Mouse (Mus musculus): Measurements from ENCODE around the gene Mthfd1l. TPM values are rescaled to one million over a fixed set of nuclear protein-coding genes. Genes with fewer than 3 reads are reported as not detected.

The Mthfd1l gene
- polyA plus RNA-seq, 1 experiment from 2014 or later, result 8.3 TPM

DNA sequence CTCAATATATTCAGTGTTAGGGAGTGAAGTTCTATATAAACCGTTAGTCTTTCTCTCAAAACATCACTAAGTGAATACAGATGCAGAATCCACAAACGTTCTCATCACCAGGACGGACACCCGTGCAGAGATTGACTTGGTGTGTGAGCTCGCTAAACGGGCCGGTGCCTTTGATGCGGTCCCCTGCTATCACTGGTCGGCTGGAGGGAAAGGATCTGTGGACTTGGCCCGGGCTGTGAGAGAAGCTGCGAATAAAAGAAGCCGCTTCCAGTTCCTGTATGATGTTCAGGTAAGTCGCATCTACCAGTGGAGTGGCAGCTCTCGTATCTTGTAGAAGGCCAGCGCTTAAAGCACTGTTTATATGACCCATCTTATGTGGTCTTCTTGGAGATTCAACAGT lies 117.0 kb downstream of the Mthfd1l start:
- Histone ChIP-seq H3K27me3 (no peaks in the 10 kb centered on the region), H3K9me3 (no peaks in the 10 kb centered on the region), H3K36me3 (0 out of 2 replicates have a peak, but pooled peaks cover 2% of the 10 kb centered on the region), H3K27ac (no peak overlapping the region), H3K4me1 (no peaks in the 10 kb centered on the region), H3K9ac (no peak overlapping the region), H3K4me3 (no peak overlapping the region), H3K4me2 (no peak overlapping the region)
- ATAC-seq (ENCODE audit: insufficient number of reproducible peaks, low FRiP score, low TSS enrichment, low read depth), result no peak
- WGBS, result 81% methylated on average over 15 of the region's 15 CpGs

- Histone ChIP-seq H3K9ac (no peak overlapping the region), H3K27me3 (no peaks in the 10 kb centered on the region), H3K4me1 (no peaks in the 10 kb centered on the region), H3K4me3 (no peak overlapping the region), H3K27ac (no peak overlapping the region), H3K9me3 (no peaks in the 10 kb centered on the region), H3K36me3 (peaks cover 2% of the 10 kb centered on the region; the same call in 1 of the 2 replicates), H3K4me2 (no peak overlapping the region)
- no peak for ATAC-seq (ENCODE audit: insufficient number of reproducible peaks, low FRiP score, low TSS enrichment, low read depth)
- WGBS, result 91% methylated on average over 8 of the region's 8 CpGs
Observed at GRCm38 (mm10) chr10:4092990-4093389, 120.1 kb downstream of the Mthfd1l start.

GRCm38 (mm10) chr10:4094093-4094817 lies 121.3 kb downstream of the Mthfd1l start:
- H3K36me3 ChIP-seq, result peaks cover 2% of the 10 kb centered on the region; the same call in 1 of the 2 replicates
- 76% methylated on average over 9 of the region's 9 CpGs for WGBS
- no peak overlapping the region for H3K27ac ChIP-seq
- no peaks in the 10 kb centered on the region for H3K27me3 ChIP-seq
- H3K4me2 ChIP-seq, result no peak overlapping the region
- no peak overlapping the region for H3K4me3 ChIP-seq
- H3K9me3 ChIP-seq, result no peaks in the 10 kb centered on the region
- no peak overlapping the region for H3K9ac ChIP-seq
- H3K4me1 ChIP-seq, result no peaks in the 10 kb centered on the region
- ATAC-seq (ENCODE audit: insufficient number of reproducible peaks, low FRiP score, low TSS enrichment, low read depth), result no peak

DNA sequence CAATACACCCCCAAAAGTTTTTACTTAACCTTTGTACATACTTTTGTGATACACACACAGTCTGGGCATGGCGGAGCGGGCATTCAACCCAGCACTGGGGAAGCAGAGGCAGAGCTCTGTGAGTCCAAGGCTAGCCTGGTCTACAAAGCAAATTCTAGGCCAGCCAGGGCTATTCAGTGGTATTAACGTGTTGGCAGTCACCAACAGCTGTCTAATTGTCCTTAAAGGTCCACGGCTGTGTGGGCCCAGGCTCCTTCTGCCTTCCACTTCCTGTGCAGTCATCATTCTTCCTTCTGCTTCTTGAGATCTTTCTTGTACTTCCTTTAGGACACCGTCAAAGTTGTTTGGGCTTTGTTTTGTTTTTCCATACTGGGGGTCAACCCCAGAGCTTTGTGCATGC lies 123.2 kb downstream of the Mthfd1l start:
- no peak for ATAC-seq (ENCODE audit: insufficient number of reproducible peaks, low FRiP score, low TSS enrichment, low read depth)
- no peak overlapping the region for H3K4me3 ChIP-seq
- H3K4me2 ChIP-seq, result no peak overlapping the region
- H3K4me1 ChIP-seq, result no peaks in the 10 kb centered on the region
- peaks cover 2% of the 10 kb centered on the region; the same call in 1 of the 2 replicates for H3K36me3 ChIP-seq
- no peaks in the 10 kb centered on the region for H3K27me3 ChIP-seq
- WGBS, result 78% methylated on average over 5 of the region's 5 CpGs
- H3K27ac ChIP-seq, result no peak overlapping the region
- no peak overlapping the region for H3K9ac ChIP-seq
- no peaks in the 10 kb centered on the region for H3K9me3 ChIP-seq

DNA sequence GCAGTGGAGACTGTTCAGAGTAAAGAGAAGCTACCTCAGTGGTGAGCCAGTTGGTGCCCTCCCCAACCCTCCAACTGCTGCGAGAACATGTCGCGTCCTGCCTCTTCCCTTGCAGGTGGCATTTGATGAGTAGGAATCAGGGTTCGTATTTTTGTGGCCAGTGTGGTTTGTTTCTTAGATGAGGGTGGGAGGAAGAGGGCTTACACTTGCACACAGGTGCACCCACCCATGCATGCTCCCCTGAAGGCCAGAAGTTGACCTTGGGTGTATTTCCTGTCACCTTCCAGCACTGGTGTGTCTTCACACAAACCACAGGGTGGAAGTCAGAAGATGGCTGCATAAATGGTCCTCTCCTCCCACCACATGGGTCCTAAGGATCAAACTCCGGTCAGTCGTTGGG lies 127.1 kb downstream of the Mthfd1l start:
- Histone ChIP-seq H3K9ac (no peak overlapping the region), H3K27ac (no peak overlapping the region), H3K36me3 (no peaks in the 10 kb centered on the region; the same call in 1 of the 2 replicates), H3K4me2 (no peak overlapping the region), H3K27me3 (no peaks in the 10 kb centered on the region), H3K4me1 (no peaks in the 10 kb centered on the region), H3K4me3 (no peak overlapping the region), H3K9me3 (no peaks in the 10 kb centered on the region)
- 87% methylated on average over 6 of the region's 6 CpGs for WGBS
- ATAC-seq (ENCODE audit: insufficient number of reproducible peaks, low FRiP score, low TSS enrichment, low read depth), result no peak

GRCm38 (mm10) chr10:4105676-4106528 lies 133.0 kb downstream of the Mthfd1l start:
- no peak for ATAC-seq (ENCODE audit: insufficient number of reproducible peaks, low FRiP score, low TSS enrichment, low read depth)
- Histone ChIP-seq H3K27me3 (no peaks in the 10 kb centered on the region), H3K36me3 (no peaks in the 10 kb centered on the region), H3K4me3 (no peak overlapping the region), H3K4me1 (peaks cover 8% of the 10 kb centered on the region), H3K27ac (no peak overlapping the region), H3K9ac (no peak overlapping the region), H3K4me2 (no peak overlapping the region), H3K9me3 (no peaks in the 10 kb centered on the region)
- WGBS, result 57% methylated on average over 10 of the region's 10 CpGs

GRCm38 (mm10) chr10:4107661-4108338 lies 134.9 kb downstream of the Mthfd1l start:
- no peak for ATAC-seq (ENCODE audit: insufficient number of reproducible peaks, low FRiP score, low TSS enrichment, low read depth)
- Histone ChIP-seq H3K4me1 (peaks cover 8% of the 10 kb centered on the region), H3K4me2 (no peak overlapping the region), H3K9me3 (no peaks in the 10 kb centered on the region), H3K27ac (no peak overlapping the region), H3K27me3 (no peaks in the 10 kb centered on the region), H3K4me3 (no peak overlapping the region), H3K36me3 (no peaks in the 10 kb centered on the region), H3K9ac (no peak overlapping the region)
- 42% methylated on average over 7 of the region's 7 CpGs for WGBS

DNA sequence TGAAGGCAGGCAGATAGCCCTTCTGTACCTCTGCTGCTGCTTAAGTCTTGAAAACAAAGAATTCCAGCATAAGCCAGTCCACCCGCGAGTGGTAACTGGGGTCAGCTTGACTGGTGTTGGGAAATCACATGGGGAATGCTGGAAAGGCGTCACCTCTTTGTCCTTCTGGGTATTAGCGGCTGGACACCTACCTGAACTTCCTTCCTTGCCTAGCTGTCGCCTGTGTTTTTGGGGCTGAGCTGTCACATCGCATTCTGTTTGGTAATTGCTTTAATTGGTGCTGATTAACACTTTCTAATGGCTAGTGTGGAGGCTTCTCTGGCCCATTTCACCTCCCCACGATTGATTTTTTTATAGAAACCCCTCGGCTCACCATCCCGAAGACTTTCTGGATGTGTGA lies 135.5 kb downstream of the Mthfd1l start:
- Histone ChIP-seq H3K9me3 (no peaks in the 10 kb centered on the region), H3K4me1 (peaks cover 8% of the 10 kb centered on the region), H3K4me3 (no peak overlapping the region), H3K4me2 (no peak overlapping the region), H3K36me3 (no peaks in the 10 kb centered on the region), H3K27ac (no peak overlapping the region), H3K27me3 (no peaks in the 10 kb centered on the region), H3K9ac (no peak overlapping the region)
- 70% methylated on average over 9 of the region's 9 CpGs for WGBS
- no peak for ATAC-seq (ENCODE audit: insufficient number of reproducible peaks, low FRiP score, low TSS enrichment, low read depth)

- H3K27ac ChIP-seq, result no peak overlapping the region
Observed at GRCm38 (mm10) chr10:4111095-4111794, 138.3 kb downstream of the Mthfd1l start.

DNA sequence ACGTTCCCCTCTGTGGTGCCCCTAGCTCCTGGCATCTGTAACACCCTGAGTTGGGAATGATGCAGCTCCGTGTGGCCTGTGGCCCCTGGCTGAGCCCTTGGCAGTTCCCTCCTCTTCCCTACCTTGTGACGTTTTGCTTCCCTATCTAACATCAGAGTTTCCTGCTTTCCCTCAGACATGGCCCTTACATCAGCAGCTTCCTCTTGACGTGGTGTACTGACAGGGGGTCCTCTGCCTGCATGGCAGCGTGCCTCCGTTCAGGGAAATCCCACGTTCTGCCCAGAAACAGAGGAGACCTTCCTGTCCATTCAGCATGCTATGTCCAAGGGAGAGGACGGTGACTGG lies 138.8 kb downstream of the Mthfd1l start:
- Histone ChIP-seq H3K36me3 (no peaks in the 10 kb centered on the region), H3K4me1 (no peaks in the 10 kb centered on the region; the same call in 1 of the 2 replicates), H3K4me3 (no peak overlapping the region), H3K27me3 (no peaks in the 10 kb centered on the region), H3K27ac (no peak overlapping the region), H3K9ac (no peak overlapping the region), H3K9me3 (no peaks in the 10 kb centered on the region), H3K4me2 (no peak overlapping the region)
- no peak for ATAC-seq (ENCODE audit: insufficient number of reproducible peaks, low FRiP score, low TSS enrichment, low read depth)
- 79% methylated on average over 8 of the region's 8 CpGs for WGBS

More at GRCm38 (mm10) chr10:4111095-4111794, 138.3 kb downstream of the Mthfd1l start:
- WGBS, result 74% methylated on average over 19 of the region's 19 CpGs
- H3K36me3 ChIP-seq, result no peaks in the 10 kb centered on the region
- H3K9ac ChIP-seq, result no peak overlapping the region
- H3K9me3 ChIP-seq, result no peaks in the 10 kb centered on the region
- H3K4me2 ChIP-seq, result no peak overlapping the region
- no peak for ATAC-seq (ENCODE audit: insufficient number of reproducible peaks, low FRiP score, low TSS enrichment, low read depth)
- peaks cover under 1% of the 10 kb centered on the region; the same call in 1 of the 2 replicates for H3K4me1 ChIP-seq
- no peaks in the 10 kb centered on the region for H3K27me3 ChIP-seq
- H3K4me3 ChIP-seq, result no peak overlapping the region

DNA sequence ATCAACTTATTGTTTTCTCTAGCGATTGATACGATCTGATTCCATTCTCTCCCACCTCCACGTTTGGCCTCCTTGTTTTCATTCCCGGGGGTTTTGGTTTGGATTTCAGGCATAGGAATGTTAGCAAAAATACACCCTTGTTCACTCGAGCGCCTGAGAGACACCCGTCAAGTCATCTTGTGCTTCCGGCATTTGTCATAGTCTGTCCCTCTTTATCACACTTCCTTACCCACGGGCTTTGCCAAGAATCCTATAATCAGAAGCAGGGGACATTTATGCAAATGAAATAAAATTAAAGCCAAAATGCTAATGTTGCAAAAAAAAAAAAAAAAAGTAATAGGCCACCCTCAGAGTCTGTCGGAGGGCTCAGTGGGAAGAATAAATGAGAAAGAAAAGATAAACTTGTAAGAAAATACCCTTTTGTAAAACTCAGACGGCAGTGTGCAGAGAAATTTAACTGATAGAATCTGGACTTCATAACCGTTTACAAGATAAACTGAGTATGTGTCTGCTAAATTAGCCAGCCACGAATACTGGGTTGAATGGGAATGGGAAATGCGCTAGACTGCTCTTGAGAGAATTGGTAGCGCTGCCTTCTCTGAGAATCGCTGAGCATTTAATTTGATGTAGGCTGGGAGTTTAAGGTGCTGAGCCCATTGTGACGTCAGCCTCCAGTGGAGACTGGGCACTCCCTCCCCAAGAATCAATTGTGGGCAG lies 139.9 kb downstream of the Mthfd1l start:
- Histone ChIP-seq H3K36me3 (no peaks in the 10 kb centered on the region), H3K4me2 (no peak overlapping the region), H3K27ac (no peak overlapping the region), H3K4me3 (no peak overlapping the region), H3K9me3 (no peaks in the 10 kb centered on the region), H3K4me1 (peaks cover 6% of the 10 kb centered on the region), H3K9ac (no peak overlapping the region), H3K27me3 (no peaks in the 10 kb centered on the region)
- 64% methylated on average over 17 of the region's 17 CpGs for WGBS
- no peak for ATAC-seq (ENCODE audit: insufficient number of reproducible peaks, low FRiP score, low TSS enrichment, low read depth)
